Mouse (Mus musculus): Measurements from ENCODE around the gene Fnbp4. TPM values are rescaled to one million over a fixed set of nuclear protein-coding genes. Genes with fewer than 3 reads are reported as not detected.

Fnbp4 gene
- polyA plus RNA-seq, 1 experiment from 2014 or later: 71.5 TPM

DNA sequence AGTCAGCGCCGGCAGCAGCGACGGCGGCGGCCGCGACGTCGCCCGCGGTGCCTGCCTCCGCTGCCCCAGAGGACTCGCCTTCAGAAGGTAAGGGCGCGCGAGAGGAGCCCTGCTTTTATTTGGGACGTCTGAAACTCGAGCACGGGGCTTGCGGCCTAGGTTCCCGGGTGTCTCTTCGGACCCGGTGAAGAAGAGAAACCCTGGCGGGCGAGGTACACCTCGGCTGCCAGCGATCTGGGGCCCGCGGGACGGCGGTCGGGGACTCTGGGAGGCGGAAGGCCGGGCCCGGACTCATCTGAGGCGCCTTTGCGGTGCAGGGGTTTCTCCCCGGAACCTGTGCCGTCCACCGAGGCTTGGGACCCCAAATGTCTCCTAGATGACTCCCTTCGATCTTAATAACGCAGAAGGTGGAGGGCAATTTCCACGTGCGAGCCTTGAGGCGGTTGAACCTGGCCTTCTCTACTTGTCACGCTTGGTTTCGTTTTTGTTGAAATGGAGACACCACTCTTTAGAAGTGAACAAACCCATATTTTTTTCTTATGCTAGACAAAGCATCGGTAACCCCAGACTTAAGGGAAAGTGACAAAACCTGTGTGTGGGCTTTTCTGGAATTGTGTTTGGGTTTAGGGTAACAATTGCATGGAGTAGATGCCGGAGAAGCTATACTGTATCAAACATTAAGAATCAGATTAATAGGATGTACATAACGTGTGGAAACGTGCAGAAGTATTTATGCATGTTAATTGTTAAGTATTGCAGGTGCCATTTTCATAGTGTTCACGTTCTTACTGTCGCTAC, 769 bp downstream of the Fnbp4 start:
- Histone ChIP-seq H3K9ac (peak overlapping the region; percentile 96), H3K36me3 (peaks cover 12% of the 10 kb centered on the region), H3K4me3 (replicated peaks) (peak overlapping the region; percentile 93), H3K27ac (peak overlapping the region; percentile 98), H3K27me3 (replicated peaks) (no peaks in the 10 kb centered on the region), H3K4me2 (replicated peaks) (peak overlapping the region; percentile 64), H3K4me1 (replicated peaks) (peaks cover 11% of the 10 kb centered on the region; the same call in 1 of the 2 replicates), H3K9me3 (no peaks in the 10 kb centered on the region)
- peak; percentile 65 for ATAC-seq
- WGBS: under 1% methylated on average over 54 of the region's 54 CpGs

DNA sequence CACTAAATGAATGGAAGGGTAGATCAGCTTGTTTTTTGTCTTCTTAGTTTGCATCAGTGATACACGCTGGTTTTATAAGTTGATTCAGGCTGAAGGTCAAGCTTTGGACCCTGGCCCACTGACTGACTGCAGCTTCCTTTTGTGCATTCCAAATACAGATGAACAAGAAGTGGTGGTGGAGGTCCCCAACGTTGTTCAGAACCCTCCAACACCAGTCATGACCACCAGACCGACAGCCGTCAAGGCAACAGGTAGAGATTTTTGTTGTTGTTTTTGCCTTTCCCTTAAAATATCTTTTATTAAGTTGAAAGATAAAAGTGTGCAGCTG, 1.3 kb downstream of the Fnbp4 start:
- no peak for ATAC-seq
- Histone ChIP-seq H3K4me3 (replicated peaks) (peak overlapping the region; percentile 93), H3K27ac (no peak overlapping the region), H3K9me3 (no peaks in the 10 kb centered on the region), H3K4me1 (replicated peaks) (peaks cover 11% of the 10 kb centered on the region; the same call in 1 of the 2 replicates), H3K4me2 (replicated peaks) (peak overlapping the region; percentile 64), H3K9ac (peak overlapping the region; percentile 96), H3K27me3 (replicated peaks) (no peaks in the 10 kb centered on the region), H3K36me3 (peaks cover 17% of the 10 kb centered on the region)
- WGBS: 12% methylated on average over 4 of the region's 4 CpGs

DNA sequence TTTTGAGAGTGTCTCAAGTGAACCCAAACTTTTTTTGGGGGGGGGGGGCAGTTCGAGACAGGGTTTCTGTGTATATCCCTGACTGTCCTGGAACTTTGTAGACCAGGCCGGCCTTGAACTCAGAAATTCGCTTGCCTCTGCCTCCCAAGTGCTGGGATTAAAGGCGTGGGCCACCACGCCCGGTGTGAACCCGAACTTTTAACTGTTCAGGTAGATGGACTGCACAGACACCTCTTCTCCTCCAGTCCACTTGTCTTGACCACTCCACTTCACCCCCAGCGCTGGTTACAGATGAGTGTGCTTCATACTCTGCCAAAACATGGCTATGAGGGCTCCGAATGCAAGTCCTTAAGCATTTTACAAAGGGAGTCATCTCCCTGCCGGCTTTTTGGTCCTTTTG, 2.0 kb downstream of the Fnbp4 start:
- no peak overlapping the region for H3K27ac ChIP-seq
- peak overlapping the region; percentile 64 for H3K4me2 ChIP-seq (replicated peaks)
- no peaks in the 10 kb centered on the region for H3K27me3 ChIP-seq (replicated peaks)
- H3K4me1 ChIP-seq (replicated peaks): peaks cover 11% of the 10 kb centered on the region; the same call in 1 of the 2 replicates
- peaks cover 18% of the 10 kb centered on the region for H3K36me3 ChIP-seq
- no peaks in the 10 kb centered on the region for H3K9me3 ChIP-seq
- H3K4me3 ChIP-seq (replicated peaks): peak overlapping the region; percentile 93; the same call in 1 of the 2 replicates
- ATAC-seq: no peak
- H3K9ac ChIP-seq: no peak overlapping the region
- 88% methylated on average over 10 of the region's 10 CpGs for WGBS

DNA sequence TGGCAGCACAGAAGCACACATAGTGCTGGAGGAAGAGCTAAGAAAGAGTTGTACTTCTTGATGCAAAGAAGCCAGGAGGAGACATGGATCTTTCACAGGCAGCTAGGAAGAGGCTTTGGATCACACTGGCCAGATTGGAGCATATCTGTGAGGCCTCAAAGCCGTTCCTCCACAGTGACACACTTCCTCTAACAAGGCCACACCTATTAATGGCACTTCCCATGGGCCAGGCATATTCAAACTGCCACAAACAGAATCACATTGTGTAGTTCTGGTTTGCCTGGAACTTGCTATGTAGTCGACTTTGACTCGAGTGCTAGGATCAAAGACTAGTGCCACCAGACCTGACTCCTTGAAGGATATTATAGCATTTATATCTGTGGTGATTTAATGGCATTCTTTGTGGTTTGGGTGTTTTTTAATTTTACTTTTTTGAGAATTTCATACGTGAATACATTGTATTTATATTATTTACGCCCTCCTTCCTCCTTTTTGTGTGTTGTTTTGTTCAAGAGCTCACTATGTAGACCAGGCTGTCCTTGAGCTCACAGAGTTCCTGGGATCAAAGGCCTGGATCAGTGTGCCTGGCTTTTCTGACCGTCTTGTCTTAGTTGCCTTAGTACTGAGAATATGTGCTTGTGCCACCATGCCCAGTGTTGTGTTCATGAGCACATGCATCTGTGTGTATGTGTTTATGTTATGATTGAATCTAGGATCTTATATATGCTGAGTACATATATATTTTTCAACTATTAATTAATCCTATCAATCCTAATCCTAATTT, 4.7 kb downstream of the Fnbp4 start:
- no peak overlapping the region for H3K27ac ChIP-seq
- peaks cover 34% of the 10 kb centered on the region for H3K36me3 ChIP-seq
- H3K4me3 ChIP-seq (replicated peaks): no peak overlapping the region
- no peaks in the 10 kb centered on the region for H3K27me3 ChIP-seq (replicated peaks)
- H3K9ac ChIP-seq: no peak overlapping the region
- ATAC-seq: no peak
- 74% methylated on average over 6 of the region's 6 CpGs for WGBS
- H3K4me2 ChIP-seq (replicated peaks): no peak overlapping the region
- peaks cover 11% of the 10 kb centered on the region; the same call in 1 of the 2 replicates for H3K4me1 ChIP-seq (replicated peaks)
- H3K9me3 ChIP-seq: no peaks in the 10 kb centered on the region

DNA sequence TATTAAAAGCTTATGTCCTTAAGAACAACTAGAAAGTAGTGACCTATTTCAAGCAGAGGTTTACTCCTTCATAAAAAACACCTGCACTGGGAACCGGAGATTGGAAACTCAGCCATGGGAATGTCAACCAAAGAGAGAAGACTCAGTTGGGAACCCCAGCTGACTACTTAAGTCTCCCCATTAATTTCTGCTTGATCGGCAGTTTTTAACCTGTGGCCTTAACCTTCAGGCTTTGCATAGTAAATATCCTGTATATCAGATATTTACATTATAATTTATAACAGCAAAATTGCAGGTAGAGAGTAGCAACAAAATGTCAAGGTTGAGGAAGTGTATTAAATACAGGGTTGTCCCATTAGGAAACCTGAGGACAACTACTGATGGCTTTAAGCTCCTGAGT, 8.4 kb downstream of the Fnbp4 start:
- 97% methylated on average over 2 of the region's 2 CpGs for whole genome bisulfite sequencing
- Histone ChIP-seq H3K27ac (no peak overlapping the region), H3K36me3 (peaks cover 49% of the 10 kb centered on the region), H3K9ac (no peak overlapping the region), H3K4me1 (replicated peaks) (peaks cover 3% of the 10 kb centered on the region; the same call in 1 of the 2 replicates), H3K4me3 (replicated peaks) (no peak overlapping the region), H3K4me2 (replicated peaks) (no peak overlapping the region), H3K27me3 (replicated peaks) (no peaks in the 10 kb centered on the region), H3K9me3 (no peaks in the 10 kb centered on the region)
- ATAC-seq: no peak

DNA sequence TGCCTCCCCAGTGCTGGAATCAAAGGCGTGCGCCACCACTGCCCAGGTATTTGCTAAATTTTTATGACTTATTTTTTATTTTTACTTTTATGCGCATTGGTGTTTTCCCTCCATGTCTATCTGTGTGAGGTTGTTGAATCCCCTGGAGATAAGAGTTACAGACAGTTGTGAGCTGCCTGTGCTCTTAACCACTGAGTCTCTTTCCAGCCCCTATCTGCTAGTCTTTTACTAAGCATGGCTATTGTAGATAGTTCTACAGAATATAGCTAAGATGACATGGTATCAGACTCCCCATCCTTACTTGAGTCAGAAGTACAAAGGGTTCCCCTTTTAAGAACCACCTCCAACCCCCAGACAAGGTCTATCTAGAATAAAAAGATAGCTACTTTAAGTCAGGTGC, 9.0 kb downstream of the Fnbp4 start:
- no peaks in the 10 kb centered on the region for H3K4me1 ChIP-seq (replicated peaks)
- no peak overlapping the region for H3K27ac ChIP-seq
- peaks cover 52% of the 10 kb centered on the region for H3K36me3 ChIP-seq
- H3K4me2 ChIP-seq (replicated peaks): no peak overlapping the region
- no peaks in the 10 kb centered on the region for H3K27me3 ChIP-seq (replicated peaks)
- H3K9ac ChIP-seq: no peak overlapping the region
- H3K9me3 ChIP-seq: no peaks in the 10 kb centered on the region
- no peak for ATAC-seq
- WGBS: 97% methylated on average over 3 of the region's 3 CpGs
- no peak overlapping the region for H3K4me3 ChIP-seq (replicated peaks)

DNA sequence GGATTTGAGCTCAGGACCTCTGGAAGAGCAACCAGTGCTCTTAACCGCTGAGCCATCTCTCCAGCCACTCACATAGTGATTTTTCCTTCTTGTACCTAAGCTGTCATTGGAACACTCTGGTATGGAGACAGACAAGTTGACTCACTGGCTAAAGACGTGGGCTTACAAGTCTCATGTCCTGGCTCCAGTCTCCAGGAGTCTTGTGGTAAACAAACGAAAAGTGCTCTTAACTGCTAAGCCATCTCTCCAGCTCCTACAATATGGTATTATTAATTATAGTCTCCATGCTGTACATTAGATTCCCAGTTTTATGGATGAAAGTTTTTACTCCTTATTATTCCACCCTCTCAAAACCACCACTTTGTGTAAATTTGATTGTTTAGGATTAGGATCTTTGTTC, 20.0 kb downstream of the Fnbp4 start:
- WGBS: 80% methylated on average over 3 of the region's 3 CpGs
- no peak overlapping the region for H3K9ac ChIP-seq
- ATAC-seq: no peak
- H3K9me3 ChIP-seq: no peaks in the 10 kb centered on the region
- H3K27me3 ChIP-seq (replicated peaks): no peaks in the 10 kb centered on the region
- no peak overlapping the region for H3K4me3 ChIP-seq (replicated peaks)
- H3K4me2 ChIP-seq (replicated peaks): no peak overlapping the region
- peaks cover 53% of the 10 kb centered on the region for H3K36me3 ChIP-seq
- no peaks in the 10 kb centered on the region for H3K4me1 ChIP-seq (replicated peaks)
- H3K27ac ChIP-seq: no peak overlapping the region

DNA sequence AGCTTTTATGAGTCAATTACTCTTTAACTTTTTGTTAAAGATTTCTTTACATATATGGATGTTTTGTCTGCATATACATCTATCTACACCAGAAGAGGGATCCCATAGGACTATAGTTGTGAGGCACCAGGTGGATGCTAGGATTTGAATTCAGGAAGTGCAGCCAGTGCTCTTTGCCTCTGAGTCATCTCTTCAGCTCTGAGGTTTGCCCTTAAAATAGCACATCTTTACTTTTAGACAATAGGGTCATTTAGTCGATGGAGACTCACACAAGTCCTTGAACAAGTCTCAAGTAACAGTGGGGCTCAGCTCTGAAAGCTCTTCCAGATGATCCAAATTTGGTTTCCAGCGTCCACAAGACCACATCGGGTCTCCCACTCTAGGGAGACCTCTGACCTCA, 36.2 kb downstream of the Fnbp4 start:
- no peak for ATAC-seq
- H3K4me3 ChIP-seq (replicated peaks): no peak overlapping the region
- H3K9ac ChIP-seq: no peak overlapping the region
- WGBS: 37% methylated on average over 3 of the region's 3 CpGs
- no peaks in the 10 kb centered on the region for H3K27me3 ChIP-seq (replicated peaks)
- H3K9me3 ChIP-seq: no peaks in the 10 kb centered on the region
- no peak overlapping the region for H3K27ac ChIP-seq
- peaks cover 7% of the 10 kb centered on the region; the same call in 1 of the 2 replicates for H3K4me1 ChIP-seq (replicated peaks)
- no peak overlapping the region for H3K4me2 ChIP-seq (replicated peaks)
- peaks cover 28% of the 10 kb centered on the region for H3K36me3 ChIP-seq

DNA sequence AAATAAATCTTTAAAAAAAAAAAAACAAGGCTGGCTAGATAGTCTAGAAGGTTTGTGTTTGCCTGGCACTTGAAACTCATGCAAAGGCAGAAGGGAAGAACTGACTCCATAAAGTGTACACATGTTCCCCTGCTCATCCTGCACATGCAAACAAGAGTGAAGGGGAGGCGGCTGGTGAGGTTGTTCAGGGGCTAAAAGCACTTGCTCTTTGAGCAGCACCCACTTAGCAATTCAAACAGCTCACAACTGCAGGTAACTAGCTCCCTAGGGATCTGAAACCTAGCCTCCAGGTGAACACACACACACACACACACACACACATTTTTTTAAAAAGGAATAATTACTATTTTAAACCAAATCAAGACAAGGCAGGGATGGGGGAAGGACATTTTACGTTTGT, 36.8 kb downstream of the Fnbp4 start:
- H3K36me3 ChIP-seq: peaks cover 25% of the 10 kb centered on the region
- H3K4me1 ChIP-seq (replicated peaks): peaks cover 7% of the 10 kb centered on the region; the same call in 1 of the 2 replicates
- H3K27ac ChIP-seq: no peak overlapping the region
- H3K27me3 ChIP-seq (replicated peaks): no peaks in the 10 kb centered on the region
- 48% methylated on average over 2 of the region's 2 CpGs for WGBS
- H3K9ac ChIP-seq: no peak overlapping the region
- no peak overlapping the region for H3K4me3 ChIP-seq (replicated peaks)
- peak; percentile 7; the same call in 1 of the 2 replicates for ATAC-seq
- H3K4me2 ChIP-seq (replicated peaks): no peak overlapping the region
- H3K9me3 ChIP-seq: no peaks in the 10 kb centered on the region

DNA sequence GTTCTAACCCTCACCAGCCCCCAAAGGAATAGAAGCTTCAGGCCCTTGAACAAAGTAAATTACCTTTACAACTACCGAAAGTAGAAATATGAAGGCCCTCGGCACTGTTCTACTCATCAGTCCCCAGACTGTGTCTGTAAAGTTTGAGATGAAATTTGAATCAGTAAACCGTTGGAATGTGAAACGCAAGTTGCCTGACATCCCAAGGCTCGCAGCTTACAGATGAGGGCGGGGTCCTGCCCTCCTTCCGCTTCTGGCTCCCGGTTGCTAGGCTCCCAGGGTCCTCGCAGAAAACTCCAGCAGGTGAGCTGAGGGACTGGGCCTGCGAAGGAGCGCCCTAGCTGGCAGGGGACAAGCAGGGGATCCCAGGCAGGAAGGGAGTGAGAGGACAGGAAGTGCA, 37.3 kb downstream of the Fnbp4 start, which contains the start of gene Agbl2:
Agbl2 (plus strand) TSS at position 270 of the 400 bp plus-strand sequence.
- Histone ChIP-seq H3K4me3 (replicated peaks) (peak within 1 kb of the TSS; percentile 47), H3K4me2 (replicated peaks) (peak within 1 kb of the TSS; percentile 92), H3K9me3 (no peaks in the 10 kb centered on the region), H3K27ac (no peak within 1 kb of the TSS), H3K27me3 (replicated peaks) (no peaks in the 10 kb centered on the region), H3K36me3 (peaks cover 24% of the 10 kb centered on the region), H3K9ac (peak within 1 kb of the TSS; percentile 47), H3K4me1 (replicated peaks) (peaks cover 7% of the 10 kb centered on the region; the same call in 1 of the 2 replicates)
- 3% methylated on average over 11 of the region's 11 CpGs for WGBS
- peak; percentile 72 for ATAC-seq

DNA sequence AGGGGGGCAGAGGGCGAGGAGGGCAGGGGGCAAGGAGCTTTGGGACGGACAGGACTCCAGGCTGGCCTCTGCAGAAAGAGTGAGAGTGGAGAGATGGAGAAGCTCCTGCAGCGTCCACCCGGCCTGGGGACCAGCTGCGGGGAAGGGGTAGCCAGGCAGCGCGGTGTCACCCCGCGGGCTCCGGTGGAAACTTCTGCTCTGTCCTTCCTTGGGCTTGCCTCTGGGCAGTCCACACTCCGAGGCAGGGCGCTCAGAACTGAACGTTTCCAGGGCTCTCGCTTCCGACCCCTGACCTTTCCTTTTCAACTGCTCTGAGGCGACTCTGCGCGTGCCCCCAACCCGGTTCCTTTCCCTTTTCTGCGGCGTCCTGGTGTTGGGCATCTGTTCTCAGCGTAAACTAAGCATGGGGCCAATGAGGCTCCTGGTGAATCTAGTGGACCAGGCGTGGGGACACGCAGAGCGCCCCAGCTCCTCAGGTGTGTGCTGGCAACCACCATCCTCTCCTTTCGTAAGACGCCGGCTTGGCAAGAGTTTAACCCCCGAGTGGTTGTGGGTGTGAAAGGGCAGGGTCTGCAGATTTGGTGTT, 37.8 kb downstream of the Fnbp4 start:
- peak; percentile 68 for ATAC-seq

DNA sequence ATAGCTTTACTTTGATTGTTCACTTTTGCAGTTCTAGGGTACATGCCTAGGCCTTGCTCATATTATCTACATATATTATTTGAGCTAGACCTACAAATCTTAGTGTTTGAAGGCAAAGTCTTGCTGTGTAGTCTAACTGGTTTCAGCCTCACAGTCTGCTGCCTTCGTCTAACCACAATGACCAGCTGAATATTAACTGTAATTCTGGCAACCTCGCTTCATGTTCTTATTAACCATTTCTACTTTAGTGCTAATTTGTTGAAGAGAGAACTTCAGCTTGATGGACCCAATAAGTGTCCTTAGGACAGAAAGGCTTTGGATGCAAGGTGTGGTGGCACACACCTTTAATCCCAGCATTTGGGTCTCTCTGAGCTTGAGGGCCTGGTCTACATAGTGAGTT, 43.0 kb downstream of the Fnbp4 start:
- WGBS: 82% methylated on average over 2 of the region's 2 CpGs
- ATAC-seq: no peak
- Histone ChIP-seq H3K4me2 (replicated peaks) (no peak overlapping the region), H3K4me1 (replicated peaks) (no peaks in the 10 kb centered on the region), H3K27ac (no peak overlapping the region), H3K4me3 (replicated peaks) (no peak overlapping the region), H3K36me3 (no peaks in the 10 kb centered on the region), H3K27me3 (replicated peaks) (no peaks in the 10 kb centered on the region), H3K9me3 (no peaks in the 10 kb centered on the region), H3K9ac (no peak overlapping the region)

More for the DNA sequence above, 37.8 kb downstream of the Fnbp4 start:
- WGBS: 2% methylated on average over 29 of the region's 29 CpGs
- peaks cover 19% of the 10 kb centered on the region for H3K36me3 ChIP-seq
- peak overlapping the region; percentile 92 for H3K4me2 ChIP-seq (replicated peaks)
- no peak overlapping the region for H3K27ac ChIP-seq
- peaks cover 7% of the 10 kb centered on the region; the same call in 1 of the 2 replicates for H3K4me1 ChIP-seq (replicated peaks)
- peak overlapping the region; percentile 47 for H3K9ac ChIP-seq
- no peaks in the 10 kb centered on the region for H3K27me3 ChIP-seq (replicated peaks)
- no peaks in the 10 kb centered on the region for H3K9me3 ChIP-seq
- H3K4me3 ChIP-seq (replicated peaks): peak overlapping the region; percentile 47

Measured in intestine, embryonic 15.5 days (tissue).